Mouse (Mus musculus) embryonic facial prominence, embryonic 11.5 days (tissue): ENCODE measurements around the gene Trafd1. TPM values are rescaled to one million over a fixed set of nuclear protein-coding genes. Genes with fewer than 3 reads are reported as not detected.

ENCODE experiments used
- polyA plus RNA-seq: library from polyadenylated mRNA; unstranded; fragments of >200 nt; fragmentation: Nextera tagmentation; extraction: Ambion mirVana; gene quantifications from 2 replicates; pipeline ENCODE4 v1.2.1, GENCODE M21; 2014

Gene Trafd1
- polyA plus RNA-seq, 1 experiment from 2014 or later, result 62.1 TPM

Other genes starting within 250 kb of the Trafd1 start
- 25.1 and 26.6 TPM in 2 replicates for gene Ptpn11, start 194.2 kb downstream of the Trafd1 start, polyA plus RNA-seq
- 776 and 796 TPM in 2 replicates for gene Rpl6, start 181.2 kb downstream of the Trafd1 start, polyA plus RNA-seq
- 5.7 and 7.2 TPM in 2 replicates for gene Hectd4, start 165.4 kb downstream of the Trafd1 start, polyA plus RNA-seq
- gene Naa25, start 12.3 kb upstream of the Trafd1 start, polyA plus RNA-seq, result 47.8 and 51.8 TPM in 2 replicates
- gene Tmem116, start 66.3 kb upstream of the Trafd1 start, polyA plus RNA-seq, result 0.45 and 0.96 TPM in 2 replicates
- 102 and 110 TPM in 2 replicates for gene Erp29, start 66.9 kb upstream of the Trafd1 start, polyA plus RNA-seq
- not detected in 2 replicates for gene Adam1b, start 117.8 kb upstream of the Trafd1 start, polyA plus RNA-seq
- gene Adam1a, start 159.8 kb upstream of the Trafd1 start, polyA plus RNA-seq, result 1.5 TPM in 2 replicates
- not detected in 2 replicates for gene Gm42878, start 159.8 kb upstream of the Trafd1 start, polyA plus RNA-seq
- gene Mapkapk5, start 160.3 kb upstream of the Trafd1 start, polyA plus RNA-seq, result 55.8 and 57.1 TPM in 2 replicates
- 84.4 and 88.8 TPM in 2 replicates for gene Aldh2, start 208.2 kb upstream of the Trafd1 start, polyA plus RNA-seq
- gene Acad12, start 233.3 kb upstream of the Trafd1 start, polyA plus RNA-seq, result 1.5 and 1.8 TPM in 2 replicates